Mouse (Mus musculus): ENCODE data around the gene Dennd6b. TPM values are rescaled to one million over a fixed set of nuclear protein-coding genes. Genes with fewer than 3 reads are reported as not detected.
A peak's percentile ranks its signal among the peaks of the same experiment; 100 is the strongest.

The Dennd6b gene
- polyA plus RNA-seq, 1 experiment from 2014 or later: 44.0 TPM

DNA sequence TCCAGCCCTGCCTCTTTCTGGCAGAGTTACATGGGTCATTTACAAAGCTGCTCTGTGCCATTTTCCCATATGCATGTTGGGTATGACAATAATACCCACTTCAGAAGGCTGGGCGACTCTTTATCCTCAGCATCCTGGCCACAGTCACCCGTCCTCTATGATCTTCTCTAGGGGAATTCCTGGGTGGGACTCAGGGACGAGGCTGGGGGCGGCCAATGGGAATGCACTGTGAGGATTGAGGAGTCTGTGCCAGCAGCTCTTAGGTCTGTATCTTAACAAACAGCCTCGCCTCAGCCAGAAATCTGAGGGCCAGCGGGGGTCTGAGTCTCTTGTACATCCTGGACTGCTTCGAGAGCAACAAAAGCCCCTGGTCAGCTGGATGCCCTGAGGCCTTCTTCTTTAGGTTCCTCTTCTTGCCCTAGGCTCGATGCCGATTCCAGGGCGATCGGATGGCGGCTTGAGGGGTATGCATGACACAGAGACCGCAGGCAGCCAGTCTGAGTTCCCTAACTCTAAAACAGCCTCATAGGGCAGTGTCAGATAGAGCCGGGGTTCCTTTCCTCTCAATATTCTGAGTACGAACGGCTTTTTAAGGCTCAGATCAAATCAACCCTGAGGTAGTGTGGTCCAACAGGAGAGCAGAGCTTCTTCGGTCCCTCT lies 23.9 kb downstream of the Dennd6b start:
- peak overlapping the region; percentile 86 for H3K27ac ChIP-seq
- H3K27me3 ChIP-seq: no peaks in the 10 kb centered on the region
- 23% methylated on average over 17 of the region's 17 CpGs for WGBS
- peak overlapping the region; percentile 49 for H3K4me3 ChIP-seq (replicated peaks)
- ATAC-seq (ENCODE audit: low FRiP score): no peak
- H3K9ac ChIP-seq: peak overlapping the region; percentile 68
- H3K4me1 ChIP-seq: peaks cover 86% of the 10 kb centered on the region
- peak overlapping the region; percentile 92 for H3K4me2 ChIP-seq
- H3K9me3 ChIP-seq: no peaks in the 10 kb centered on the region
- peaks cover 33% of the 10 kb centered on the region for H3K36me3 ChIP-seq (replicated peaks)

DNA sequence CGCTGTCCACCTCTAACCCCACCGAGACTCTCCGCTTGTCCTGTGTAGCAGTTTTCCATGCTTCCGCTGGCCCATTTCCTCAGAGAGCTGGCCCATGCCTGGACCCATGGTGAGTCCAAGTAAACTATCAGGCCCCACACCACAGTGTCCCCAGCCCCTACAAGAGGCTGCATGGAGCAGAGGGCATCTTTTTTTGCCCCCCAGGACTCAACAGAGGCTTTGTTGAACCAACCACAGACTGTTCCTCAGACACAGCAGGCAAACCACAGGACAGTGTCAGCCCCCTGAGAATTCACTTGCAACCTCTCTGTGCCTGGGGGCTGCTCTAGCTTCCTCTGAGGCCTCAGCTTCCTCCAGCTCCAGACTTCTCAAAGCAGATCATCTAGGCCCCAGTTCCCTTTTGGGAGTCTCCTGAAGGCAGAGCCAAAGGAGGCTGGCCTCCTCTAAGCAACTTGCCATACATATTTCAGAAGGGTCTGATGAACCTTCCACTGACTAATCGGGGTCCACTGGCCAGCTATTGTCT lies 24.7 kb downstream of the Dennd6b start:
- Histone ChIP-seq H3K27me3 (no peaks in the 10 kb centered on the region), H3K36me3 (replicated peaks) (peaks cover 39% of the 10 kb centered on the region), H3K9ac (no peak overlapping the region), H3K4me2 (peak overlapping the region; percentile 8), H3K4me3 (replicated peaks) (no peak overlapping the region), H3K27ac (no peak overlapping the region; the same call in 1 of the 2 replicates), H3K9me3 (no peaks in the 10 kb centered on the region), H3K4me1 (peaks cover 78% of the 10 kb centered on the region)
- ATAC-seq (ENCODE audit: low FRiP score): no peak
- WGBS: 94% methylated on average over 5 of the region's 5 CpGs

DNA sequence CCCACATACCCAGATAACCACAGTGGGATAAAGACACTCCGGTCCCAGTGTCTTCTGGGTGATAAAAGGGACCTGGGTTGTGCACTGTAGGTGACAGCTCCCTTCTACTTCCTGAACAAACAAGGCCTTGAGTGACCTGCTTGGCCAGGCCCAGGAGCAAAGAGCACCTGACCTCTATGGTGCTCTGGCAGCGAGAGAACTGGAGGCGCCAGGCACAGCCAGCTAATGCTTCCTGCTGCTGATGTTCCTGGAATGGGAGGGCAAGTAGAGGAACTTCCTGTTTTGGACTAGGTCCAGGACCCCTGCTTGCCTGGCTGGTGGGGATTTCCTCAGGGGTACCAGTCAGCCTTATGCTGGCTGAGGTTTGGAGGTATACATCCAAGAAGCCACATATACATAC lies 26.2 kb downstream of the Dennd6b start:
- Histone ChIP-seq H3K9ac (no peak overlapping the region), H3K4me3 (replicated peaks) (no peak overlapping the region), H3K27ac (no peak overlapping the region), H3K4me2 (no peak overlapping the region), H3K36me3 (replicated peaks) (peaks cover 54% of the 10 kb centered on the region), H3K9me3 (no peaks in the 10 kb centered on the region), H3K4me1 (peaks cover 63% of the 10 kb centered on the region), H3K27me3 (no peaks in the 10 kb centered on the region)
- WGBS: 80% methylated on average over 3 of the region's 3 CpGs
- ATAC-seq (ENCODE audit: low FRiP score): no peak

DNA sequence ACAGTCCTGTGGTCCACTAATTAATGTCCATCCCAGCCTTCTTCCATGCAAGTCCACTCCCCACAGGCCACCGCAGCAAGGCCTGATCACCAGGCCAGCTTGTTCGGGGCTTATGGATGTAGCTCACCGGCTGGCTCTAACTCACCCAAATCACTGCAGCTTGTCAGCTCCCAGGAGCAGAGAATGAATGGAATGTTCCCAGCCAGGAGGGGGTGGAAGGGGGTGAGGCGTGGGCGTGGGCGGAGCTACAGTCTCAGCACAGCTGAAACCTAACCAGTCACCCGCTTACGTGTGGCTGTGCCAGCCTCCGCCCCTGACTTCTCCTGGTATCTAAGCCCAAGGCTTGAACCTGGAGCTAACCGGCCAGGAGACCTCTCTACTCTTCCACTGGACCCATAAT lies 26.9 kb downstream of the Dennd6b start:
- Histone ChIP-seq H3K36me3 (replicated peaks) (peaks cover 61% of the 10 kb centered on the region), H3K4me3 (replicated peaks) (no peak overlapping the region), H3K4me2 (peak overlapping the region; percentile 26)

DNA sequence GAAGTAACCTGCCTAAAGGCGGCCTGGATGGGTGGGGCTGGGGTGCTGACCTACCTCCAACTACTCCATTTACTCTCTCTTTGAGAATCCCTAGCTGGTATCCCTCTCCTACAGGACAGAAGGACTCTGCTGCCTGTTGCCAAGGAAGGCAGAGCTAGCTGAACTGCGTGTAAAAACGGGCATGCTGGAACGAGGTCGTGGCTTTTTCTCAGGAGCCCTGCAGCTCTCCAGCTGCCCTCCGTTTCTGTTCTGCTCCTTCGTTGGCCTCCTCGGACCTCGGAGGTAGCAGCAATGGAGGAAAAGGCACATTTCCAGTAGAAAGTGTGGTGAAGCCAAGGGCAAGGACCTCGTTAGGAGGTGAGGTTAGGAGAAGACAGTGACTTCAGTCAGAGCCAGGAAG lies 27.4 kb downstream of the Dennd6b start:
- Histone ChIP-seq H3K4me1 (peaks cover 51% of the 10 kb centered on the region), H3K36me3 (replicated peaks) (peaks cover 66% of the 10 kb centered on the region), H3K27me3 (no peaks in the 10 kb centered on the region), H3K27ac (peak overlapping the region; percentile 65), H3K4me2 (peak overlapping the region; percentile 26), H3K9me3 (no peaks in the 10 kb centered on the region), H3K9ac (no peak overlapping the region), H3K4me3 (replicated peaks) (no peak overlapping the region)
- 62% methylated on average over 10 of the region's 10 CpGs for WGBS
- ATAC-seq (ENCODE audit: low FRiP score): no peak

More for the DNA sequence above, 26.9 kb downstream of the Dennd6b start:
- no peaks in the 10 kb centered on the region for H3K27me3 ChIP-seq
- H3K4me1 ChIP-seq: peaks cover 56% of the 10 kb centered on the region
- H3K9ac ChIP-seq: peak overlapping the region; percentile 36
- 4% methylated on average over 10 of the region's 10 CpGs for WGBS
- peak; percentile 62 for ATAC-seq (ENCODE audit: low FRiP score)
- peak overlapping the region; percentile 65 for H3K27ac ChIP-seq
- no peaks in the 10 kb centered on the region for H3K9me3 ChIP-seq

DNA sequence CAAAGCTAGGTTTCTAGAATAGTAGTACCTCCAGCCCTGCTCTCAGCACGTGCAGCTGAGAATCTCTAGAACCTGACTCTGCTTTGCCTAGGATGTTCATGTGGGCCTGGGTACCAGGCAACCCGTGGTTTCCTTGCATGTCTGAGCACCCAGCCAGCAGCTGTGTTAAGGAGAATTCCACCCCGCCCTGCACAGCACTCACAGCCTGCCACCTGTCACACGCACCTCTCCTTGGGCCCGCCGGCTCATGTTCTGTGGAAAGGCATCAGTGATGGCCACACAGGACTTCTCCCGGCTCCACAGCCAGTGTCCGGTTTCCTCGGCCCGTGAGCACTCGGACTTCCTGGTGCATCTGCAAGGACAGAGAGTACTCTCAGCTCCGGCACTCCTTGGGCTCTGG lies 30.8 kb downstream of the Dennd6b start:
- Histone ChIP-seq H3K4me2 (no peak overlapping the region), H3K27me3 (no peaks in the 10 kb centered on the region), H3K27ac (no peak overlapping the region), H3K9ac (no peak overlapping the region), H3K4me1 (peaks cover 18% of the 10 kb centered on the region), H3K36me3 (replicated peaks) (peaks cover 96% of the 10 kb centered on the region), H3K9me3 (no peaks in the 10 kb centered on the region), H3K4me3 (replicated peaks) (no peak overlapping the region)
- no peak for ATAC-seq (ENCODE audit: low FRiP score)
- WGBS: 95% methylated on average over 12 of the region's 12 CpGs

DNA sequence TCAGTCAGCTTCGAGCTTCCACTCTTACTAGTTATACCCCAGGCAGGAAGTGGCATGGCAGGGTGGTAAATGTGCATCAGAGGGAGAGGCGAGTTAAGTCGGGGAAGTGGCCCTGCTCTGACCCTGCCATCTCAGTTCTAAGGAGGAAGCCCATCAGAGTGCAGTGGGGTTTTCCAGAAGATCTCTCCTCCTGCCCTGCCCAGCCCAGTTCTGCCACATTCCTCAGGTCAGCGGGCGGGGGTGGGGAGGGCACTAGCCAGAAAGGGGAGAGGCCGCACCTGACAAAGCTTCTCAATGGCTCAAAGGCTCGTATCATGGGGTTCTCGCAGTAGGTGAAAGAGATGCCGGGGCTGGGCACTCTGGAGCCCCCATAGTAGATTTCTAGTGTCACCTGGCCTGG lies 34.9 kb downstream of the Dennd6b start:
- Histone ChIP-seq H3K4me3 (replicated peaks) (no peak overlapping the region), H3K9me3 (no peaks in the 10 kb centered on the region), H3K9ac (no peak overlapping the region), H3K4me1 (no peaks in the 10 kb centered on the region), H3K4me2 (no peak overlapping the region), H3K36me3 (replicated peaks) (peaks cover 100% of the 10 kb centered on the region), H3K27ac (no peak overlapping the region), H3K27me3 (no peaks in the 10 kb centered on the region)
- no peak for ATAC-seq (ENCODE audit: low FRiP score)
- 89% methylated on average over 9 of the region's 9 CpGs for WGBS

DNA sequence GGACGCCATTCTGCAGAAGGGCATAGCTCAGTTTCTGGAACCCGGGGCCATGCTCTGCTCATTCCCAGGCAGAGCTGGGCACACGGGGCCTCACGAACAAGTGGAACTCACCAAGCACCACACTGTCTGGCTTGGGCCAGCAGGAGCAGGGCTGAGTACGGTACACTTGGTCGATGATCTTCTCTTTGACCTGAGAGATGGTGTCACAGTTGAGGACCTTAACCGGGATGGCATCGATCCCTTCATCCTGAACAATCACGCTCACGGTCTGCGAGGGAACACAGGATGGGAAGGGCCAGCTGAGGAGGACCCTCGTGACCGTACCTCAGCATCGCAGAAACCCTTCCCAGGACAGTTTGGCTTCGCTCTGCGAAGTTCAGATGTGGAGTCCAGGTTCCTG lies 37.8 kb downstream of the Dennd6b start:
- 96% methylated on average over 16 of the region's 16 CpGs for WGBS
- H3K27ac ChIP-seq: no peak overlapping the region
- no peak for ATAC-seq (ENCODE audit: low FRiP score)

DNA sequence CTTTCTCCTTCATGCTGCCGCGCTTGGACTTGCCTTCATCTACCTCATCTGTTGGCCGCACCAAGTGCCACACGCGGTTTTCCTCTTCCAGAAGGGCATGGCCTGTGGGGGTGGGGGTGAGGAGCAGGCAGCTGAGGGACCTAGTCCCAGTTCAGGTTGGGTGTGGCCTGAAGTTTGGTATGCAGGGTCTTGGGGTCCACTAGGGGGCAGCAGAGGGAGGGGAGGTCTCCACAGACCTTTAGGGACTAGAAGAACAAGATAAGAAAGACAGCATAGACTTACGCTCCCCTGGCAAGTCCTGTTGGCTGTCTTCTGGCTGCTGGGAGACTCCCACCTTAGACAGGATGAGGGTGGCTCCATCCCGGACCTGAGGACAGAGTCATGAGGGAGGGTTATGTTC lies 38.3 kb downstream of the Dennd6b start:
- peak; percentile 12; the same call in 1 of the 2 replicates for ATAC-seq (ENCODE audit: low FRiP score)
- no peak overlapping the region for H3K9ac ChIP-seq
- no peaks in the 10 kb centered on the region for H3K9me3 ChIP-seq
- no peaks in the 10 kb centered on the region for H3K27me3 ChIP-seq
- H3K36me3 ChIP-seq (replicated peaks): peaks cover 96% of the 10 kb centered on the region
- no peak overlapping the region for H3K4me3 ChIP-seq (replicated peaks)
- 71% methylated on average over 7 of the region's 7 CpGs for WGBS
- H3K27ac ChIP-seq: no peak overlapping the region
- H3K4me2 ChIP-seq: no peak overlapping the region
- H3K4me1 ChIP-seq: 0 out of 2 replicates have a peak, but pooled peaks cover 4% of the 10 kb centered on the region

More for the DNA sequence above, 37.8 kb downstream of the Dennd6b start:
- Histone ChIP-seq H3K27me3 (no peaks in the 10 kb centered on the region), H3K4me2 (no peak overlapping the region), H3K9me3 (no peaks in the 10 kb centered on the region), H3K9ac (no peak overlapping the region), H3K4me1 (0 out of 2 replicates have a peak, but pooled peaks cover 4% of the 10 kb centered on the region), H3K4me3 (replicated peaks) (no peak overlapping the region), H3K36me3 (replicated peaks) (peaks cover 100% of the 10 kb centered on the region)

DNA sequence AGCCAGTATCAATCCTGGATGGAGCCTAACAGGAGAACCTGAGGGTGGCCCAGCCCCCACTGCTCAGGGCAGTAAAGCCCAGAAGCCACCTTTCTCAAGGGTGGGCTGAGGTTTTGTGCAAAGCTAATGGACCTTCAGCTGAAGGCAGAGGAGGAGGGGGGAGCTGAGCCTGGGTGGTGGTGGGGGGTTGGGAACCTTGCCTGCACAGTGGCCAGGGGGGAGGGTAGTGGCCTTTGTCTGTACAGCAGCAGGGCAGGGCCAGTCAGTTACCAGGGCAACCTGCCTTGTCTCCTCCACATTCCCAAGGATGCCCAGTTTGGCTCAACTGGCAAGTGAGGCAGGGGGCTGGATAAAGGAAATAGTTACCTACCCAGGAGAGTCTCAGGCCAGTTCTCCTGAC lies 44.0 kb downstream of the Dennd6b start:
- Histone ChIP-seq H3K4me3 (replicated peaks) (no peak overlapping the region), H3K9ac (peak overlapping the region; percentile 9; the same call in 1 of the 2 replicates), H3K4me1 (peaks cover 41% of the 10 kb centered on the region), H3K9me3 (no peaks in the 10 kb centered on the region), H3K36me3 (replicated peaks) (peaks cover 40% of the 10 kb centered on the region), H3K27ac (peak overlapping the region; percentile 70), H3K4me2 (peak overlapping the region; percentile 29), H3K27me3 (peaks cover 7% of the 10 kb centered on the region; the same call in 1 of the 2 replicates)
- peak; percentile 44 for ATAC-seq (ENCODE audit: low FRiP score)

DNA sequence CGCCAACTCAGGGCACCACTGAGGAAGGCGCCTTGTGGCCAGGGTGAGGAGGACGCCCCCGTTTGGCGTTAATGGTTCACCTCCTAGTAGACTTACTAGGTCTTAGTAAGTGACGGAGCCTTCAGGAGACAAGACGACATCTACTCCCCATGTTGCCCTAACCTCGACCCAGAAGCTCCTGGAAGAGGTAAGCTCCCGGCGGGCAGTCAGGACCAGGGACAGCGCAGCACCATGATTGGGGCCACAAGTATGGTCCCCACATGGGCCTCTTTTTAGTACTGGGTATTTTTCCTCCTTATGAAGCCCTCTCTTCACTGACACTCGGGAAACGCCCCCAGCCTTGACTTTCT lies 46.3 kb downstream of the Dennd6b start:
- WGBS: under 1% methylated on average over 13 of the region's 13 CpGs
- Histone ChIP-seq H3K4me3 (replicated peaks) (peak overlapping the region; percentile 69), H3K27me3 (peaks cover 13% of the 10 kb centered on the region), H3K36me3 (replicated peaks) (peaks cover 27% of the 10 kb centered on the region), H3K4me1 (peaks cover 54% of the 10 kb centered on the region), H3K27ac (peak overlapping the region; percentile 91), H3K9me3 (no peaks in the 10 kb centered on the region), H3K4me2 (peak overlapping the region; percentile 79), H3K9ac (peak overlapping the region; percentile 79)
- 0 out of 2 replicates have a peak, but pooled peaks have one; percentile 9 for ATAC-seq (ENCODE audit: low FRiP score)

DNA sequence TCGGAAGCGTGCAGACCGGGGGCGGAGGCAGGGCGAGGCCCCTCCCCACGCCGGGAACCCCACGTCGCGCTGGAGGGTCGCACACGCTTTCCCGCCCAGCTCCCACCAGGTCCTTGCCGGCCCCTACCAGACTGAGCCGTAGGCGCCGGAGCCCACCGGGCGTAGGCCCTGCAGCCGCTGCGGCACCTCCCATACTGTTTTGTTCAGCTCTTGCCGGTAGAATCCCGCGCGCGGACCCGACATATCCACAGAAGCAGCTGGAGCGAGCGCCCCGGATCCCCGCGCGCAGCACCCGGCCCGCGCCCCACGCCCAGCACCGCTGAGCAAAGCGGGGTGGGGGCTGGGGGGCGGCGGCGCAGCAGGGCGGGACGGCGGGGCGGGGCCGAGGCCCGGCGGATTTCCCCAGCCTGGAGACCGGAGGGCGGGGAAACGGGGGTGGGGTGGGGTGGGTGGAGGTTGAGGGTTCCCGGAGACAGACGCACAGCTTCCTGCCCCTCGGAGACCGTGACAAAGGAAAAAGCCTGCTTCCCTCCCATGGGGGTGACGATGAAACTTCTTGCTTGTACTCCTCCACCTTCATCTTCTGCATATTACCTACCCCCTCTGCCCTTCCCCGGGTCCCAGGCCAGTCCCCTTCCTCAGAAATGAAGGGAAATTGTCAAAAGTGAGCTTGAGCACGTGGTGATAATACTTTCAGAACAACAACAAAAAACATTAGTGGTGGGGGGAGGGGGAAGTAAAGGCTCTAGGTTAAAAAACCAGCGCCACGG lies 46.8 kb downstream of the Dennd6b start, which contains the start of gene Mapk11:
Mapk11 (minus strand) TSS at position 358 of the 770 bp plus-strand sequence.
- H3K4me2 ChIP-seq: peak within 1 kb of the TSS; percentile 79
- no peaks in the 10 kb centered on the region for H3K9me3 ChIP-seq
- peaks cover 27% of the 10 kb centered on the region for H3K36me3 ChIP-seq (replicated peaks)
- H3K27me3 ChIP-seq: peaks cover 13% of the 10 kb centered on the region
- WGBS: under 1% methylated on average over 55 of the region's 61 CpGs
- H3K4me3 ChIP-seq (replicated peaks): peak within 1 kb of the TSS; percentile 69
- peaks cover 54% of the 10 kb centered on the region for H3K4me1 ChIP-seq
- peak within 1 kb of the TSS; percentile 79 for H3K9ac ChIP-seq
- peak; percentile 66 for ATAC-seq (ENCODE audit: low FRiP score)
- H3K27ac ChIP-seq: peak within 1 kb of the TSS; percentile 91

All from forebrain, embryonic 12.5 days (tissue).